Mouse (Mus musculus) liver, adult 2 months (tissue): Measurements from ENCODE around the gene Tcf7. TPM values are rescaled to one million over a fixed set of nuclear protein-coding genes. Genes with fewer than 3 reads are reported as not detected.

Experiments
- DNase-seq: peaks from one replicate; pipeline ENCODE4 v3.0.0-alpha.2; 2011; ENCODE audit warnings: low read depth, low spot score; ENCODE audit errors: extremely low read depth
- H3K27ac ChIP-seq: fragments of 200-500 bp; replicated peaks from 2 replicates; pipeline ENCODE4 v1.5.1; 2012; ENCODE audit warnings: low read depth, mild to moderate bottlenecking, control low read depth, inconsistent platforms, low read length; ENCODE audit not compliant: insufficient read depth
- H3K27me3 ChIP-seq: fragments of 200-500 bp; 2 replicates; pipeline ENCODE4 v1.6.1; 2012; ENCODE audit warnings: mild to moderate bottlenecking, moderate library complexity, low read length, inconsistent platforms; ENCODE audit not compliant: control insufficient read depth, insufficient read depth
- H3K36me3 ChIP-seq: fragments of 200-500 bp; 2 replicates; pipeline ENCODE4 v1.6.1; 2012; ENCODE audit warnings: low read length, inconsistent platforms; ENCODE audit not compliant: control insufficient read depth, insufficient read depth
- H3K4me1 ChIP-seq: fragments of 200-500 bp; 2 replicates; pipeline ENCODE4 v1.6.1; 2011; ENCODE audit warnings: low read length; ENCODE audit not compliant: control insufficient read depth, insufficient read depth
- H3K4me3 ChIP-seq: fragments of 200-500 bp; 2 replicates; pipeline ENCODE4 v1.5.1; 2011; ENCODE audit warnings: low read depth, mild to moderate bottlenecking, control low read depth, low read length, moderate library complexity; ENCODE audit not compliant: insufficient read depth
- H3K79me2 ChIP-seq: fragments of 200-500 bp; 2 replicates; pipeline ENCODE4 v1.6.1; 2012; ENCODE audit warnings: inconsistent platforms, mild to moderate bottlenecking, low read length, moderate library complexity; ENCODE audit not compliant: control insufficient read depth, insufficient read depth
- H3K9ac ChIP-seq: fragments of 200-500 bp; 2 replicates; pipeline ENCODE4 v1.6.1; 2012; ENCODE audit warnings: low read depth, mild to moderate bottlenecking, control low read depth, inconsistent platforms, low read length
- CTCF ChIP-seq: fragments of 200-500 bp; IDR thresholded peaks from 2 replicates; pipeline ENCODE4 v1.5.1; 2011; ENCODE audit warnings: low read depth, low read length, control low read depth
- POLR2A ChIP-seq: fragments of 200-500 bp; IDR thresholded peaks from 2 replicates; pipeline ENCODE4 v1.6.1; 2011; ENCODE audit warnings: low read length, control low read depth; ENCODE audit not compliant: insufficient read depth; ENCODE audit errors: extremely low read depth
- polyA plus RNA-seq: library from polyadenylated mRNA; depleted of rRNA; stranded (reverse); fragments of >200 nt; gene quantifications from 2 replicates; pipeline ENCODE4 v1.2.3, GENCODE M21; 2012; rRNA removed
- total RNA-seq: library from RNA; depleted of rRNA; stranded (reverse); fragments of >200 nt; gene quantifications from 2 replicates; pipeline ENCODE4 v1.2.3, GENCODE M21; 2014; rRNA removed

The Tcf7 gene
- total and polyA plus RNA-seq, 2 experiments: 1.1 to 7.5 TPM

- H3K4me3 ChIP-seq: no peak within 1 kb of the TSS
- H3K36me3 ChIP-seq: no peaks in the 10 kb centered on the region
- no peaks in the 10 kb centered on the region for H3K27me3 ChIP-seq
- H3K79me2 ChIP-seq: no peaks in the 10 kb centered on the region
- no peak within 1 kb of the TSS for H3K27ac ChIP-seq
- no peak for DNase-seq
- TF ChIP-seq CTCF: no peak
- no peak for TF ChIP-seq POLR2A
- H3K4me1 ChIP-seq: no peaks in the 10 kb centered on the region; the same call in 1 of the 2 replicates
- no peak within 1 kb of the TSS for H3K9ac ChIP-seq
These were observed 68.9 kb downstream of the Tcf7 start, which contains the start of gene Olfr1371 for GRCm38 (mm10) chr11:52213887-52214286. TSS of gene Olfr1371 (minus strand) at chr11:52213987.

Other genes starting within 250 kb of the Tcf7 start
- 35.2 and 37.3 TPM in 2 replicates for gene Ppp2ca, start 184.3 kb downstream of the Tcf7 start, total RNA-seq
- 17.5 and 21.2 TPM in 2 replicates for gene Ppp2ca, start 184.3 kb downstream of the Tcf7 start, polyA plus RNA-seq
- gene Olfr1373, start 137.5 kb downstream of the Tcf7 start, total RNA-seq: not detected in 2 replicates
- gene Olfr1373, start 137.5 kb downstream of the Tcf7 start, polyA plus RNA-seq: not detected in 2 replicates
- 0.18 TPM in 1 of 2 replicates, not detected in the other for gene Olfr1371, start 69.0 kb downstream of the Tcf7 start, total RNA-seq
- gene Olfr1371, start 69.0 kb downstream of the Tcf7 start, polyA plus RNA-seq: not detected in 2 replicates
- 257 and 318 TPM in 2 replicates for gene Skp1a, start 51.0 kb downstream of the Tcf7 start, total RNA-seq
- gene Skp1a, start 51.0 kb downstream of the Tcf7 start, polyA plus RNA-seq: 26.0 and 37.2 TPM in 2 replicates
- gene Vdac1, start 77.8 kb upstream of the Tcf7 start, total RNA-seq: 213 and 220 TPM in 2 replicates
- 71.7 and 75.9 TPM in 2 replicates for gene Vdac1, start 77.8 kb upstream of the Tcf7 start, polyA plus RNA-seq
- gene 9530068E07Rik, start 113.4 kb upstream of the Tcf7 start, total RNA-seq: 110 and 121 TPM in 2 replicates
- gene 9530068E07Rik, start 113.4 kb upstream of the Tcf7 start, polyA plus RNA-seq: 111 and 123 TPM in 2 replicates